8 mouse cellular contexts compared by ENCODE assay signal in the genomic region with DNA sequence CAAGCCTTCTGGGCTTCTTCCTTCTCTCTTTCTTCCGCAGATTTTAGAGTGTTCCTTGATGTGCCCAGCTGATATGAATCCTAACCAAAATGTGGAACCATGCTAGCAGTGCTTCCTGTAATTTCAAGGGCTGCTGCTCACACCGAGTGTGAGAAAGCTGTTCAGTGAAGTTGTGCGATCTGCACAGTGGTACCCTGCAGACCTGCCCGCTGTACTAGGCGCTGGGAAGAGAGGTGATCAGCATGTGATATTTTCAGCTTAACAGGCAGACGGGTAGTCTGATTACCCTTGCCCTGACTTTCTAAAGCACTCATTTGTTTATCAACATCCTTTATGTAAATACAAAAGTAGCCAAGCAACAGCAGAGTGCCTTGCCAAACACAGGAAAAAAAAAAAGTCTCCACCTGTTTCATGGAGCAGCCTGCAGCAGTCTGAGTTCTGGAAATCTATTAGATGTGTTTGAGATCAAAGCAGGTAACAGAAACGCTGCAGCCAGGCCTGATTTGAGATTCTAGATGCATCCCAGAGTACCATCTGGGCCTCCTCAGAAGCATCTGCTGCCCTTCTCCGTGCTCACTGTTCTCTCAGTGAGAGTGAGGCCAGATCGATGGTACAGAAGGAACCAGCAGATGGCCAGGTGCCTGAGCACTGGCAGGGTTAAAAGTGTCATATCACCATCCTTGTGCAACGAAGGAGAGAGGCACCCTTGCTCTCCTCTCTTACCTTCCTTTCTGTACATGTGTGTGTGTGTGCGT.
DNase-seq lines count a peak whose midpoint lies in the region; ATAC-seq lines count a peak whose summit lies in the region.

No protein-coding gene starts in this region.

- H3K4me2 ChIP-seq in heart, embryonic 12.5 days: peak overlapping the region; percentile 35
- no peak overlapping the region for H3K4me2 ChIP-seq in neural tube, embryonic 13.5 days

- H3K27me3 ChIP-seq in heart, embryonic 12.5 days (replicated peaks): no peaks in the 10 kb centered on the region
- H3K27me3 ChIP-seq in neural tube, embryonic 13.5 days: no peaks in the 10 kb centered on the region

- ATAC-seq in heart, embryonic 12.5 days (ENCODE audit: insufficient number of reproducible peaks, low FRiP score): 0 out of 2 replicates have a peak, but pooled peaks have one; percentile 42
- ATAC-seq in neural tube, embryonic 13.5 days (ENCODE audit: low read depth): peak; percentile 76
- ATAC-seq in megakaryocyte-erythroid progenitor cell, adult 5-6 weeks (replicated peaks; ENCODE audit: low FRiP score, low TSS enrichment, poor library complexity, severe bottlenecking): no peak

- no peak for DNase-seq in heart, postnatal 4 days
- peak; percentile 32 for DNase-seq in embryo, embryonic 11 days
- peak; percentile 79 to 80 for DNase-seq in layer of hippocampus, adult 8-10 months (ENCODE audit: low spot score in 2 of 2)
- no peak for DNase-seq in thymus, postnatal 0 days (ENCODE audit: low spot score)
- no peak for DNase-seq in adrenal gland, adult 2 months

- H3K9me3 ChIP-seq in heart, embryonic 12.5 days (replicated peaks): no peaks in the 10 kb centered on the region
- H3K9me3 ChIP-seq in neural tube, embryonic 13.5 days: no peaks in the 10 kb centered on the region

- H3K4me1 ChIP-seq in heart, embryonic 12.5 days (replicated peaks): peaks cover 14% of the 10 kb centered on the region
- peaks cover 35% of the 10 kb centered on the region for H3K4me1 ChIP-seq in neural tube, embryonic 13.5 days (replicated peaks)

- H3K4me3 ChIP-seq in heart, embryonic 12.5 days: no peak overlapping the region
- no peak overlapping the region for H3K4me3 ChIP-seq in neural tube, embryonic 13.5 days

- H3K27ac ChIP-seq in heart, embryonic 12.5 days (ENCODE audit: poor library complexity, severe bottlenecking): no peak overlapping the region
- H3K27ac ChIP-seq in neural tube, embryonic 13.5 days (replicated peaks): peak overlapping the region; percentile 61; the same call in 1 of the 2 replicates

- WGBS in heart, embryonic 12.5 days: 38% methylated on average over 11 of the region's 11 CpGs
- 26% methylated on average over 11 of the region's 11 CpGs for WGBS in neural tube, embryonic 13.5 days

- H3K36me3 ChIP-seq in heart, embryonic 12.5 days: no peaks in the 10 kb centered on the region
- H3K36me3 ChIP-seq in neural tube, embryonic 13.5 days: no peaks in the 10 kb centered on the region

- H3K9ac ChIP-seq in heart, embryonic 12.5 days: no peak overlapping the region
- H3K9ac ChIP-seq in neural tube, embryonic 13.5 days: 0 out of 2 replicates have a peak overlapping the region, but pooled peaks have one; percentile 17

Comparison
In these comparisons a context has a peak if more than half of its experiments do, and no peak if none do; other contexts are left out.
1. DNase-seq: peak in embryo, embryonic 11 days (single experiment) and layer of hippocampus, adult 8-10 months (2 of 2); none in heart, postnatal 4 days (single experiment), thymus, postnatal 0 days (single experiment) and adrenal gland, adult 2 months (single experiment).